Mouse (Mus musculus) mesoderm, embryonic 11.5 days (tissue): ENCODE results near the gene Zpr1.

Experiments used
- DNase-seq: peaks from one replicate; pipeline ENCODE4 v3.0.0-alpha.2; 2012; ENCODE audit warnings: low read depth, low spot score

Zpr1 gene

DNA sequence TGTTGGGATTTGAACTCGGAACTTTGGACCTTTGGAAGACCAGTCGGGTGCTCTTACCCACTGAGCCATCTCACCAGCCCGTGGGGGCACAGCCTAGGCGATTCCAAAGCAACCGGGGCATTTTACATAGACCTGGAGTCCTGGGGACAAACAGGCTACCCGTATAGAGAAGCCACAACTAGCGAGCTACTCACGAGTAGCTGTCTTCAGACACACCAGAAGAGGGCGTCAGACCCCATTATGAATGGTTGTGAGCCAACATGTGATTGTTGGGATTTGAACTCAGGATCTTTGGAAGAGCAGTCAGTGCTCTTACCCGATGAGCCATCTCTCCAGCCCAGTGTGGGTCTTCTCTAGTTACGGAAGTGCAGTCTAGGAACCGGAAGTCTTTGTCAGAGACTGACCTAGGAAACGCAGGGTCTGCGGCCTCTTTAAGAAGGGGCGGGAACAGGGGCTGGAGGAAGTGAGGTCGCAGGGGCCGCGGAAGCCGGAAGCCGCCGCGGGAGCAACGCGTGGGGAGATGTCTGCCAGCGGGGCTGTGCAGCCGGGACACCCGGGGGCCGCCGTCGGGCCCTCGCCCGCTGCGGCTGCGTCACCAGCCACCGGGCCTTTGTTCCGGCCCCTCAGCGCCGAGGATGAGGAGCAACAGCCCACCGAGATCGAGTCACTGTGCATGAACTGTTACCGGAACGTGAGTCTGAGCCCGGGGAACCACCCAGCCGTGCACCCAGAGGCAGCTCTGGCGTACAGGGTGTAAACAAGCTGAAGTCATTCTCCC lies at the start of gene Zpr1:
Gene Zpr1, plus strand, starts transcription at position 388 of the 778 bp plus-strand sequence.
- DNase-seq, result peak; percentile 94

DNA sequence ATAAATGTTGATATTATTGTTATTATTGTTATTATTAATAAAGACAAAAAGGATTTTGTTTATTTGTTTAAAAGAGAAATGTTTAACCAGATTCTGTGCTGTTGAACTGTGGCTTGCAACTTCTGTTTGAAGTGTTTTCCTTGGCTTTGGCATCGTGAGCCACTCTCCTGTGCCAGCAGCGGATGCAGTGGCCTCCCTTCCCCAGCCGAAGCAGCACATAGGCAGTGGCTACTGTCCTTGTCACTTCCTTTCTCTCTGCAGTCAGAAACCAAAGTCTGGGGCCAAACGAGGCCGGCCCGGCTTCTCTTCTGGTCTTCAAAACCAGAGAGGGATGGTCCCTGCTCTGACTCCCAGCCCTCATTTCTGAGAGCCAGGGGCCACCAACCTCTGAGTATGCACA lies 49.8 kb upstream of the Zpr1 start:
- no peak for DNase-seq

DNA sequence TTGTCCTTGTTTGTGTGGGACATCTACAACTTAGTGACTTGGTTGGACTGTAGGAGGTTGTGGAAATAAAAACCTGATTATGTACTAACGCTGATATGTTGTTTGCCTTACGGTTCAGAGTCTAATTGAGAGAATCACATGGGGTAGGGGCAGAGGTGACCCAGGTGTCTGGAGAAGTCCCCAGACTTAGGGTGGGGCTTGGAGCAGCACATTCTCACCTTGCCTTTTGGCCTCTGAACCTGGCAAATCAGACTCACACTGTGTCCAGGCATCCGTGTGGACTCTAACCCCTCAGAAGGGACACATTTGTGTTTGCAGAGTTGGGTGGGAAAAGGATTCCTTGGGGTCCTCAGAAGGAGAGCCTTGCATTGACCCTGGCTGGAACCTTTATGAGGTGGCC lies 48.8 kb upstream of the Zpr1 start:
- no peak for DNase-seq

DNA sequence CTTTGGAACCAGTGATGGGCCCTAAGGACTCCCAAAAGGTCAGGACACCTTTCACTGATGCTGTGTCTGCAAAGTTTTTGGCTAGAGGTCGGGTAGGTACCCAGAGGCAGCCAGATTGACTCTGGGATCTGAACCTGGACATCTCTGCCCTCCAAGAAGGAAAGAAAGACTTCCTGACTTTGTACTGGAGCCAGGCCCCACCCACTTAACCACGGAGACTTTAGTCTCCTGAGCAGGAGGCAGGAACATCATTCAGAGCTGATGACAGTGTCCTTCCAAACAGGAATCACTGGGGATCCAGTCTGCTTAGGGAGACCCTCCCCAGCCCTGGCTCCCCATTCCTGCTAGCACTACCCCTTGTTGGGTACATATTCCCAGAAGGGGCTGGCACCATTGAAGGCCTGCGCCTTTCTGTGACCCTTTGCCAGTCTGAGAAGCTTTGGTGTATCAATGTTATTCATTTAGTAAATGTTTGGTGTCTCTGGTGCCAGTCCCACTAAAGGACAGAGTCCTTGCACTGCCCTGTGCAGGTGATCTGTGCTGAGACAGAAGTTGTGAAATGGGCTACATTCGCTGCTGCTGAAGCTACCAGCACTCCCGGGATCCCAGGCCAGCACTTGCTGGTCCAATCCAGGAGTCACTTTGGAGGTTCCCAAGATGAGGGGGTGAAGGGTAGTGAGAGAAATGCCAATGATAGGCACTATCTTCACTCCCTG lies 47.8 kb upstream of the Zpr1 start:
- no peak for DNase-seq

DNA sequence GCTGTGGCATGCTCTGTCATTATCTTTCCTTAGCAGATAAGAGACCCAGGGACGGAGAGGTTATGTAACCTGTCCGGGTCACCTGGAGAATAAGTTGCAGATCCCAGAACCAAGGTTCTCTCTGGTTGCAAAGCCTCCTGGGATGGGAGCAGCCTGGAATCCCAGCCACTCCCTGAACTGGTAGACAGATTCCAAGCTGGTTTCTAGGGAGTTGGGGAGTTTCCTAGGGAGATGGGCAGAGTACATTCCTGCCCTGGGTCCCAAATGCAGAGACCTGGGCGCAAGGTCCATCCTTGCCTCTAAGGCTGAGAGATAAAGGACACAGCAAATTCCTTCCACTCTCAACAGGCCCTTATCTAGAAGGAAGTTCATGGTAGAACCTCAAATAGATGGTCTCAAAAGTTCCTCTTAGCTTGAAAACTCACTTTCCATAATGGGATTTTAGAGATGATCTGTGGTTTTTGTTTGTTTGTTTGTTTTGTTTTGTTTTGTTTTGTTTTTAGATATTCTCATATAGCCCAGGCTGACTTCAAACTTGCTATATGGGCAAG lies 45.7 kb upstream of the Zpr1 start:
- no peak for DNase-seq

DNA sequence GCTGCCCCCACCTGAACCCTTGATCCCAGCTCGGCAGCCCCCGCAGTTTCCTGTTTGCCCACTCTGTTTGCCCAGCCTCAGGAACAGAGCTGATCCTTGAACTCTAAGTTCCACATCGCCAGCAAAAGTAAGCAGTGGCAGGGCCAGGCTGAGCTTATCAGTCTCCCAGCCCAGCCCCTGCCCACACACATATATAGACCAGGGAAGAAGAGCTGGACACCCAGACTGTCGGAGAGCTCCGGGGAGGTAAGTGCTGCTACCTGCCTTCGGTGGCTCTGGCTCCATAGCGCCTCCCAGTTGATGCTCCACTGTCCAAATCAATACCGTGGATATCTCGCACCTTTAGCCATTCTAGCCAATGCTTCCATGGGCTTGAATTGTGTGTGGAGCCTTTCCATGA lies 44.4 kb upstream of the Zpr1 start, which contains the start of gene Apoa1:
Gene Apoa1, plus strand, starts transcription at position 90 of the 400 bp plus-strand sequence.
- DNase-seq, result no peak

DNA sequence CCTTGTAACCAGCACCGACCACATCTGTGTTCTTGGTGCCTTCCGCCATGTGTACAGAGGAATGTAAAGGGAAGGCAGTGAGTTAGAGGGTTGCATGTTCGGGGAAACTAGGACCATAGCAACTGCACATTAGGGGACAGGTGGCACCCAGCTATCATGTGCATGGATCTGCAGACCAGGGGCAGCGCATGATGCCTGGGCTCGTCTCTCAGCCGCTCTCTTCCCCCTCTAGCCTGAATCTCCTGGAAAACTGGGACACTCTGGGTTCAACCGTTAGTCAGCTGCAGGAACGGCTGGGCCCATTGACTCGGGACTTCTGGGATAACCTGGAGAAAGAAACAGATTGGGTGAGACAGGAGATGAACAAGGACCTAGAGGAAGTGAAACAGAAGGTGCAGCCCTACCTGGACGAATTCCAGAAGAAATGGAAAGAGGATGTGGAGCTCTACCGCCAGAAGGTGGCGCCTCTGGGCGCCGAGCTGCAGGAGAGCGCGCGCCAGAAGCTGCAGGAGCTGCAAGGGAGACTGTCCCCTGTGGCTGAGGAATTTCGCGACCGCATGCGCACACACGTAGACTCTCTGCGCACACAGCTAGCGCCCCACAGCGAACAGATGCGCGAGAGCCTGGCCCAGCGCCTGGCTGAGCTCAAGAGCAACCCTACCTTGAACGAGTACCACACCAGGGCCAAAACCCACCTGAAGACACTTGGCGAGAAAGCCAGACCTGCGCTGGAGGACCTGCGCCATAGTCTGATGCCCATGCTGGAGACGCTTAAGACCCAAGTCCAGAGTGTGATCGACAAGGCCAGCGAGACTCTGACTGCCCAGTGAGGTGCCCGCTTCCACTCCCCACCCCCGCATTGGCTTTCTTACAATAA lies 43.1 kb upstream of the Zpr1 start:
- DNase-seq, result peak; percentile 93

DNA sequence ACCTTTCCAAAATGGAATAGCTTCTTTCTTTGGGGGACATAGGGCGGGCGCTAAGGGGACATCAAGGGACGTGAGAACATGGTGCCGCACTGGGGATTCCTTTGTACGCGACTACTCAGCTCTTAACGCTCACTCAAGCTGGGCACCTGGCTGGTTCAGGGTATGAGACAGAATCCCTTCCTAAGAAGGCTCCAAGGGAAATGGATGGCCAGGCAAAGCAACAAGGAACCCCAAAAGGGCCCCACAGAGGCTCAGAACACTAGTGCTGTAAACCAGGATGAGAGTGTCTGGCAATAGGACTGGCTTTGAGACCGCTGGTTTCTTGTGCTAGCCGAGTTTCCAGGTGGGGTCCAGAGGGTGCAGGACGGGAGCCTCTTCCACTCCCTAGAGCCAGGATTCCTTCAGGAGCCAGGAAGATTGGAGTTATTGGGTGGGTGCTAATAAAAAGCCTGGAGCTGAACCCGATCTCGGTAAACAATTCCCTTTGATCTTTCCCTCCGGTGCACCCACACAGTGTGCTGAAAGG lies 42.4 kb upstream of the Zpr1 start:
- DNase-seq, result peak; percentile 28

DNA sequence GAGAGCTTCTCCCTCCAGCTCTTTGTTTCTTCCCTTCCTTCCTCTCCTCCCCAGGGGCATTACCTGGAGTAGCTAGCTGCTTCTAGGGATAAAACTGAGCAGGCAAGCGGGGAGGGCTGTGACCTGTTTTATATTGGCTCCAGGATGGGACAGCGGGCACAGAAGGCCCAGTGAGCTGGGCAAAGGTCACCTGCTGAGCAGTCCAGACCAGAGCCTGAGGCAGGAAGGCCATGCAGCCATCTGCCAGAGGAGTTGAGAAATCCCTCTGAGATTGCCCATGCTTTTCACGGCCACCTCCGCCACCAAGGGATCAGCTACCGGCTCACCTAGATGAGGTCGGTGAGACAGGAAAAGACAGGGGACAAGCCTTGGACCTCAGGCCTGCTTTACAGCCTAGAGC lies 37.7 kb upstream of the Zpr1 start:
- DNase-seq, result no peak

DNA sequence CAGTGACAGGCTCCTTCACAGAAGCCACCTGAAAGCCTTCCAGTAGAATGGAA lies 37.4 kb upstream of the Zpr1 start, which contains the start of gene Apoc3:
Gene Apoc3, minus strand, starts transcription at position 41 of the 53 bp plus-strand sequence.
- no peak for DNase-seq

DNA sequence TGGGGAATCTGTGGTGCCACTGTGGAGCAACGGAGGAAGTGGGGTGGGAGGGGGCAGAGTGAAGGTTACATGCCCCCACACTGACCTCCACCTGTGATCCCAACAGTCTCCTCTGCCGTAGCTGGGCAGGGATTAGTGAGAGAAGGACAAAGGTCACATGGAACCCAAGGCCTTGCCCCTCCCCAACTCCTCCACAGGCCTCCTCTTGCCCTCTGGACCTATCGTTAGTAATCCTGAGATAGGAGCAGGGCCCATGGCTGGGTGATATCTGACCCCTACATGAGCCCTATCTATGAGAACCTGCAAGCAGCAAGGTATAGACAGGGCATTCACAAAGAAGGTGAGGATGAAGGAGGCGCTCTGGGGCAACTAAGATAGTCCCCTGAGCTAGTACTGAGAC lies 37.2 kb upstream of the Zpr1 start:
- no peak for DNase-seq

DNA sequence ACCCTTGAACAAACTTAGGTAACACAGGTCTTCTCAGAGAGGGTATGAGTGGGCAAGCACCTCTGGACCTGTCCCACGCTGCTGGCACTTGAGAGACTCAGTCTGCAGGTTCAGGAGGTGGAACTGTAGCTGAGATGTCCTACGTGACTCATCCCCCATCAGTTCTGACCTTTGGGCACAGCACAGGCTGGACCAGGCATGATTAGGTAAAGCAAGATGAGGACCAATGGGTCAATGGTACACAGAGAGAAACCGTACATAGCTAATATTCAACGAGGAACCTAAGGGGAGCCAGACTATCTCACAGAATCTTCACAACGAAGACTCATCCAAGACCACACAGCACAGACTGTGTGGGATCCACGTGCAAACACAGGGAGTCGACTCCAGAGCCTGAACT lies 34.0 kb upstream of the Zpr1 start:
- no peak for DNase-seq

DNA sequence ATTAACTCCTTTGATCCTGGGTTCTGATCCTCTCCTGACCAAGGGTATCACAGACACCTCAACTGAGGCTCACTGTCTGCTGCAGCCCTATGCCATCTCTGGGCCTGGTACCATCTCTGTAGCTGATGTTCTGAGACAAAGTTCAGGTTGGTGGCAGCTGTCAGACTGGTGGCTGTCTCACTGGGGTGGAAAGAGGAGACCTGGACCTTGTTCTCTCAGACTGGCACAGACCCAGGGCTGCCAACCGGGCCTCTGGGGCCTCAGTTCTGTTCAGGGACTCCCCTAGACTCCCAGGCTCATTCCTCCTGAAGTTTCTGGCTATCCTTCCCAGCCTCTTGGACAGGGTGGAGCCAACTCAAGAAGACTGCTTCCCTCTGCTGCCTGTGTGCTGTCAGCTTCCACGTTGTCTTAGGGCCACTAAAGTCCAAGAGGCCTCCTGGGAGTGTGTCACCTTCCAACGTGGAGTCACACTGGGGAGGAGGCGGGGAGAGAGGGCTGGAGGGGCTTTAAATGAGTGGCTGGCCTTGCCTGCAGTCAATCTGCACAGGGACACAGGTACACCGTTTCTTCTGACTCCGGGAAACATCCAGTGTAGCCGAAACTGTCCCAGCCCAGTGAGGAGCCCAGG lies 32.2 kb upstream of the Zpr1 start, which contains the start of gene Apoa4:
Gene Apoa4, plus strand, starts transcription at position 171 of the 628 bp plus-strand sequence.
- DNase-seq, result no peak

DNA sequence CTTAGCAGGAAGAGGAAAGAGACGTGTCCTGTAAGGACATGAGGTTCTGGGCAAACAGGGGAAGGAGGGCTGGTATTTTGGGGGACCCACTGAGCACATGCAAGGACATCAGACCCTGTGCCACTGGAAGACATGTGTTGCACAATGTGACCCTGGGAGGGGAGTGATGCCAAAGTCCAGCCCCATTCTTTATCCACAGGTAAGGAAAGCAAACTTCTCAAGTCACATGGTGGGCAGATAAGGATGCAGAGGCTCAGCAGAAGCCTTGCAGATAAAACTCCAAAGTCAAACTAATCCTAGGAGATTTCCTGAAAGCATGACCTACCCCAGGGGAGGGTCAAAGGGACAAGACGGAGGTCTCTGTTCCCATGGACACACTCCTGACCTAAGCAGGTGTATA lies 31.0 kb upstream of the Zpr1 start:
- DNase-seq, result no peak

DNA sequence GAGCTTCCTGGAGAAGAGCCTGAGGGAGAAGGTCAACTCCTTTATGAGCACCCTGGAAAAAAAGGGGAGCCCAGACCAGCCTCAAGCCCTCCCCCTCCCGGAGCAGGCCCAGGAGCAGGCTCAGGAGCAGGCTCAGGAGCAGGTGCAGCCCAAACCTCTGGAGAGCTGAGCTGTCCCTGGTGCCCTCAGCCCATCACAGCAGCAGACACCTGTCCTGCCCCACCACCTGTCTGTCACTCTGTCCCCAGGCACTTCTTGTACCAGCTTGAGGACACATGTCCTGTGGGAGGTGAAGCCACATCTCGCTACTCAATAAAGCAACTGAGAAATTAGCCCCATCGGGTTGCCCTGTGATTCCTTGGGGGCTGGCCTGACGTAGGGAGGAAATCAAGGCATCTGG lies 29.7 kb upstream of the Zpr1 start:
- no peak for DNase-seq

DNA sequence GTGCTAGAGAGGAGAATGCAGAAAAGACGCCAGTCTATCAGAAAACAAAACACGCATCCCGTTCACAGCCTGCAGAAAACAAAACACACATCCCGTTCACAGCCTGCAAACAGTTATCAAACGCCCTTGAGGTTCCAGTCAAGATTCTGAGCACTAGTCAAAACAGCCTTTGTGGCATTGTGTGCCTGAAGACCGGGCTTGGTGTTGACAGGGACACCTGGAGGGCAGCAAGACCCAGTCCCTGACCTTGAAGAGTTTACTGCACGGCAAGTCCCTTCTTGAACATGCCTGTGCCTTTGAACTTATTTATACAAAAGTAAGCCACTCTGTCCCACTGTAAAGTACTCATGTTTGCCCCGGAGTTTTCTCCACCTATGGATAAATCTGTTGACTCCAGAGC lies 29.3 kb upstream of the Zpr1 start:
- no peak for DNase-seq

DNA sequence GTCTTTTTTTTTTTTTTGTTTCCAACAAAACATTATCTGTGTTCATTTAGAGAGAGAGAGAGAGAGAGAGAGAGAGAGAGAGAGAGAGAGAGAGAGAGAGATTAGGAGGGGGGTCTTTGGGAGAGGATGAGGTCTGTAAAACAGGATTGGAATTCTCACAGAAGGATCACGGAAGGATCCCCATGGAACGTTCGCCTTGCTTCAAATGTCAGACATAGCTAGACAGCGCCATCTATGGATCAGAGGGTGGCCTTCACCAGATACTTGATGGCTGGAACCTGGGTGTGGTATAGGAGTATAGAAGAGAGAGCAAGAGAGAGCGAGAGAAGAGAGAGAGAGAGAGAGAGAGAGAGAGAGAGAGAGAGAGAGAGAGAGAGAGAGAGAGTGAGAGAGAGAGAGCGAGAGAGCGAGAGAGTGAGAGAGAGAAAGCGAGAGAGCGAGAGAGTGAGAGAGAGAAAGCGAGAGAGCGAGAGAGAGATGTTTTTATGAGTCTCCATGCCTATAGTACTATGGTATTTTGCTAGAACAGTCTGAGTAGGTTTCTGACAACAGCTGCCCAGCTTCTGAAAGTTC lies 26.0 kb upstream of the Zpr1 start:
- peak; percentile 86 for DNase-seq

DNA sequence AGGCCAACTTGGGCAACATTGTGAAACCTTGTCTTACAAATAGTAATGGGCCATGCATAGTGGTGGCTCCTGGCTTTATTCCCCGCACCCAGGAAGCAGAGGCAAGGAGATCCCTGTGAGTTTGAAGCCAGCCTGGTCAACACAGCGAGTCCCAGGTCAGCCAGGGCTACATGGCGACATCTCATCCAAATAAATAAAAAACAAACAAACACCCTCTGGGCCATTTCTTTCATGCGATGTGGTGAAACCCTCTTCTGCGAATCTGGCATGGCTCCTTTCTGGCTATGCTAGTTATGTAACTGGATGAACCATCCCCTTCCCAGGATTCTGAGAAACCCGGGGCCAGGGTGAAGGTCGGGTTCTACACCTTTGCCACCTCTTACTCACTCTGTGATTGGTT lies 16.7 kb upstream of the Zpr1 start:
- DNase-seq, result no peak

DNA sequence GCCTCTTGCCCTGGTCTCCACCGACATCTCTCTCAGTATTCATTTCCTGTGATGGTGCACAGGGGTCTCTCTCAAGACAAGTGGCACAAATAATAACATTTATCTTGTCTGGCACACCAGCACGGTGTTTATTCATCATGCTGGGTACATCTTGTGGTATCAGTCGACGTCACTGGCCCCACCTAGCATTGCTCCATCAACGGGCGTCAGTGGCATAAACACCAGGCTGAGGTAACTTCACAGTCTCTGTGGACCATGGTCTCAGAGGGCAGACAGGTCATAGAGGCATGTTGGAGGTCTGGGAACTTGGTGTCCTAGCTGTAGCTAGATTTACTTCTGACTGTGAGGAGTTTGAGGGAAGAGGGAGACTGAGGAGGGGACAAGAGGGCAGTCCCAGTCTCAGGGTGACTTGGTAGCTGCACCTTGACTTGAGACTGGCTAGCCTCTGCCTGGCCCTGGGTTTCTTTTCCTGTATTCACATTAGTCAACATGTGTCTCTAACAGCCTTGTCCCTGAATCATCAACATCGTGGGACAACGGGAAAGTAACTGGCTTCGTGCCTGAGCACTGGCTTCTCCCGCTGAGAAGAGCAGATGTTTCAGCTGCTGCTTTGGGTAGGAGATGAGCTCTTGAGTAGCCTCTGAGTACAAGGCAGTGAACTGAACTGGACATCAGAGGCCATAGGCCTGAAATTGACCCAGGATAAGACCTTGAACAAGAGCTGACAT lies 16.0 kb upstream of the Zpr1 start:
- DNase-seq, result no peak

DNA sequence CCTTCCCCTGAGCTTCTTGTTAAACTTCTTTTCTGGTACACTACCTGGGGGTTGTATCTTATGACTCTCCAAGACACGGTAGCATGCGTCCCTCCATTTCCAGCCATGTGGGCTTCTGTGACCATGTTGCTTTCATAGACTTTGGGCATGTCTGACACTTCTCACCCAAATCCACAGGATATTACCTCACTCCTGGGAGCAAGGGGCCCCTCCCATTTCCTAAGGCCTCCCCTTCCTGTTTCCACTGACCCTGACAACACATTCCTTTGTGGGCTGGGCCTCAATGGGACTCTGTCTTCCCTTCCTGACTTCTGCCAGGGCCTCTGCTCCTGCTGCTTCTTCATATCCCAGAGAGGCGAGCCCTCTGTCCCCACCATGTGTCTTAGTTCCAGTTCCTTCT lies 15.3 kb upstream of the Zpr1 start:
- no peak for DNase-seq

DNA sequence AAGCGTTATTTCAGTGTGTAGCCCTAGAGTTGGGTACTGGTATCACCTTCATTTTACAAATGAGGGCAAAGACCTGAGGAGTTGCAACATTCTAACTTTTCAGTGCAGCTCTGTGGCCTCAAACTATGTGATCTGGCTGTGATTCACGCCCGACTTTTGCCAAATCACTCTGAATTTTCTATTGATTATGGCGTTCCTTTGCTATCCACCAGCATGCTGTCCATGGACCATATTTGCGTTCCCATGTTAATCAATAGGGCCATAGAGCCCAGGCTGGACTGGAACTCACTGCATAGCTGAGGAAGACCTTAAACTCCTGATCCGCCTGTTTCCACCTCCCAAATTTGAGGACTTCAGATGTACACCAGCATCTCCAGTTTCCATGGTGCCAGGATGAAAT lies 13.8 kb upstream of the Zpr1 start:
- no peak for DNase-seq
